Mouse (Mus musculus) gonadal fat pad, adult 2 months (tissue): ENCODE data around the gene Irf9. TPM values are rescaled to one million over a fixed set of nuclear protein-coding genes. Genes with fewer than 3 reads are reported as not detected.
A peak's percentile ranks its signal among the peaks of the same experiment; 100 is the strongest.

Experiments
- DNase-seq: peaks from one replicate; pipeline ENCODE4 v3.0.0-alpha.2; 2012; ENCODE audit warnings: low read depth
- polyA plus RNA-seq: library from polyadenylated mRNA; depleted of rRNA; stranded (reverse); fragments of >200 nt; gene quantifications from 2 replicates; pipeline ENCODE4 v1.2.3, GENCODE M21; 2012

Irf9 gene
- polyA plus RNA-seq, 1 experiment: 63.1 TPM

DNA sequence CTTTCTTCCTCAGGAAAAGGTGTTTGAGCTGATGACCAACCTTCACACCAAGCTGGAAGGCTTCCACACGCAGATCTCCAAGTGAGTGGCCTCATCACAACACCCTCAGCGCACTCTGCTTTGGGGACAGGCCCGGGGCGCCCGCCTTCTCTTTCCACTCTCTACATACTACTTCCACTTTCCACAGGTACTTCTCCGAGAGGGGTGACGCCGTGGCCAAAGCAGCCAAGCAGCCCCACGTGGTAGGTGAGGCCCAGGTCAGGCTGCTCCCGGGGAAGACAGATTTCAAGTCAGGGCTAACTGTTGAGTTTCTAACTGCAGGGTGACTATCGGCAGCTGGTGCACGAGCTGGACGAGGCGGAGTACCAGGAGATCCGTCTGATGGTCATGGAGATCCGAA, 22.6 kb upstream of the Irf9 start:
- DNase-seq: no peak

DNA sequence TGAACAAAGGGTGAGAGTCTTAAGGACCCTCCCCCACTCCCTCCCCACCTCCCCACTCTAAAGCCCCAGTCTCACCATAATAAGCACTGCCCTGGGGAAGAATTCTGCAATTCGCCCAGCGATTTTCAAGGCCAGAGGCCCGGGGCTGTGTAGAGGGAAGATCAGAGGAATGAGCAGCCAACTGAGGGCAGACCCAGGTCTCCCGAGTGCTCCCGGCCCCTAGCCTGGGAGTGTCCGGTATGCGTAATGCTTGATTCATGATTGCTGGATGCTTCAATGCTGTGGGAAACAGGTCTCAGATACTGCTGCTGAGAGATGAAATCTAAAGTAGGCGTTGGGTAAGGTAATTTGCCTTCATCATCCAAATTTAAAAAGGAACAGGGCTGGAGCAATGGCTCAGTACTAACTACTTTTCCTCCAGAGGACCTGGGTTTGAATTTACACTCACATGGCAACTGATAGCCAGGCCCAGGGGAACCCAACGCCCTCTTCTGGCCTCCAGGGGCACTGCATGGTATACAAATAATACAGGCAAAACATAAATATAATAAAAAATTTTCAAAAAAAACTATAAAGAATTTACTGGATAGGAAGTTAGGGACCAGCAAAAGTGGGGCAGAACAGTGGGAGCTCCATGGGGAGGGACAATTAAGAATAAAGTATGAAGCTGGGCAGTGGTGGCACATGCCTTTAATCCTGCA, 21.2 kb upstream of the Irf9 start:
- DNase-seq: no peak

DNA sequence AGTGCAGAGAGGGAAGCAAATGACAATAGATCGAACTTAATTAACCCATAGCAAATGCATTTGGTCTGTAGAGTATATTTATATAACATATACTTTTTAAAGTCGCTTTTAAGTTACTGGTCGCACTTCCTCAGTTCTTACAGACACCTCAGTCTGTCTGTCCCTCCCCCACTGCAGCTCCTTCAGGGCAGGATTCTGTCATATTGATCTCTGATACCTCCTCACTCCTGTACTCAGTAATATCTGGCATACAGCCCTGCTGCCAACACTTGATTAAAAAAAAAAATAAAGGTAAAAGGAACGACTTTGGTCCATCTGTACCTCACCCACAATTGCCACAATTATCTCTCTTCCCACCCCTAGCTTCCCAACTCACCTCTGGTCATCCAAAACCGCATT, 19.1 kb upstream of the Irf9 start:
- DNase-seq: no peak

DNA sequence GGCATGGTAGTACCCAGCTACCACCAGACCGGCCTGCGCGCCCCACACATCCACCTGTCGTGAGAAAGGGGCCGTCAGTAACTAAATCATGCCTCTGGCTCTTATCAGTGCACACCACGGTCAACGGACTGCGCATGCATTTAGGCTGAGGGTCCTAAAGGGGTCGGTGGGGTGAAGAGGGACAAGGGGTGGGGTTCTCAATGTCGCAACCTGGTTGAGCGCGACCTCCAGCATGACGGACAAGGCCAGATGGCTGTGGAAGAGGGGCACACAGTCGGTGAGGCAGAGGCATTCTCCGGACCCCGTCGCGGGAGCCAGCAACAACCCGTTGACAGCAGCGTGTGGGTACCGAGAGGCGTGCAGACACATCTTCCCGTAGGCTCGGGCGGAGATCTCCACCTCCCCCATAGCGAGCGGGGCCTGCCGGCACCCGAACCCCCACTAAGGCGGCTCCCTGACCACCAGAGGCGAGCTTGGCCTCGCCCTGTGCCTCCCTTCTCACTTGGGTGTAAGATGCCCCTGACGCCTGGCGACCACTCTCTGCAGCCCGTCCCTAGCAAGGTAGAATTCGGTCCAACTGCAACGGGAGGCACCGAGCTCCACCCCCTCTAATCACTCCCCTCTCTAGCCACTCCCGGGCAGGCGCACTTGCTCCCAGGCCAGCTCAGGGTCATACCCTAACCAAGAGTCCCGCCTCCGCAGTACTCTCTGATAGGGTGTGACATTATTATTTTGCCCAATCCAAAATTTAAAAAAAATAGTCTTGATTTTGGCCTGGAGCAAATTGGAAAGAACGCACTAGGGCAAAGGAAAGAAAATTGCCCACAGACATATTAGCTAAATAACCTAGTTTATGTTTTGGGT, 18.4 kb upstream of the Irf9 start, which contains the start of gene Emc9:
Gene Emc9 (minus strand): TSS at position 601 of the 864 bp plus-strand sequence.
- no peak for DNase-seq

DNA sequence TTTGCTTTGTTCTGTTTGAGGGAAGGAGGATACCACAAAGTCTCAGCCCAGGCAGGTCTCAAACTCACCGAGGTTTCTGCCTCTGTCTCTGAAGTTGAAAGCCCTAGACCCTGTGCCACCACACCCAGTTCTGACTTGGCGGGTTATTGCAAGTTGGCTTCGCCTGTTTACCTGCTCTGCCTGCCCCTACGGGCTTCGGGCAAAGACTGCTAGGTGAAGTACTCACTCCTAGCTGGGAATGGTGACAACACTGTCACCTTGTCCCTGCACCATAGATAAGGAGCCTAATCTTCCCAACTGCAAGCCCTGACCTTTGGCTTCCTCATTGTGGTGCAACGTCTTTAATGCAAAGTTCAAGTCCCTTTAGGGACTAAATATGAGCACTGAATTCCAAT, 17.8 kb upstream of the Irf9 start:
- no peak for DNase-seq

DNA sequence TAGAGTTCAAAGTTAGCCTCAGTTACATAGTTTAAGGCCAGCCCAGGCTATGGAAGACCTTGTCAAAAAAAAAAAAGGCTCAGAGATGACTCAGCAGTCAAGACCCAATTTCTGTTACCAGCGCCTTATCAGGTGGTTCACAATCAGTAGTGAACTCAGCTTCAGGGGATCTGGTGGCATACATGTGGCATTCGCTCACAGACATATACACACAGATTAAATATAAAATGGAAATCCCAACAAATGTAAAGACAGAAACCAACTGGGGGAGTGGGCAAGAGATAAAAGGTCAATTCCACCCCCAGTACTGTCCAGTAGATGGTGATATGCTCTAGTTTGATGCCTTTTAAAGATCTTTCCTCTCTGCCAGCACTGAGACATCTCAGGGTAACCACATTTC, 17.2 kb upstream of the Irf9 start:
- DNase-seq: no peak

DNA sequence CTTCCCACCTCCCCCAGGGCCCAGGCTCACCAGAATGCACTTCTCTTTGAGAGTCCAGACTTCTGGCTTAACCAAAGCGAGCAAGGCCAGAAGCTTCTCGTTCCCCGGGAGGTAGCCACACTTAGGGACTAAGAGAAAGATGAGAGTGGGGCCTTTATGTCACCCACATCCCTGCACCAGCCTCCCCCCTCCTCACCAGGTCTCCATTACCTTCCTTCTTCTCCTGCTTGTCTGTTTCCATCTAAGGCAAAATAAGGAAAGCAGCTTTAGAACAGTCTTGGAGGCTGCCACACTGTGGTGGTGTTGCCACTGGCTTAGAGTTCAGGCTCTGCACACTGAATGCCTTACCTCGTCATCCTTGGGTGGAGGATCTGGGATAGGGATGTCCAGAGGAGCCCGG, 14.1 kb upstream of the Irf9 start:
- no peak for DNase-seq

DNA sequence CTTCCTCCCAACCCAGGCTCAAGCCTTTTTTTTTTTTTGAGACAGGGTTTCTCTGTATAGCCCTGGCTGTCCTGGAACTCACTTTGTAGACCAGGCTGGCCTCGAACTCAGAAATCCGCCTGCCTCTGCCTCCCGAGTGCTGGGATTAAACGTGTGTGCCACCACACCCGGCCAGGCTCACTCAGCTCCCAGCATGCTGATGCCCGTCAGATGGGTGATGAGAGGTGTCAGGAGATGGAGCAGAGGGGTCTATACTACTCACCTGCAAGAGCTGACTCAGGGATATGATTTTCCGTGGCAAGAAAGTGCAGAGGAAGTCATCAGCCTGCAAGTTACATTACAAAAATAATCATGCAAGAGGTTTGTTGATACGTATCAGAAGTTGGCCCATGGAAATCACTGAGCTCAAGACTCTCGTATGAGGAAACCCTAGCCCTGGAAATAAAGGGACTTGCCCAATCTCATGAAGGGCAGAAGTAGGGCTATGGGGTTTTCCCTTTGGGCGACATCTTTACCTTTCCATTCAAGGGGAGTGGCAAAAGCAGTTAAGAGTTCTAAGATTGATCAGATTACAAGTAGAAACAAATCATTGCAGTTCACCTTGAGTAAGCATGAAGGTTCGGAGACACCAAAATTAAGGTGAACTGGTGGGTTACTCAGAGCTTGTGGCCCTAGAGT, 13.5 kb upstream of the Irf9 start:
- peak; percentile 56 for DNase-seq

DNA sequence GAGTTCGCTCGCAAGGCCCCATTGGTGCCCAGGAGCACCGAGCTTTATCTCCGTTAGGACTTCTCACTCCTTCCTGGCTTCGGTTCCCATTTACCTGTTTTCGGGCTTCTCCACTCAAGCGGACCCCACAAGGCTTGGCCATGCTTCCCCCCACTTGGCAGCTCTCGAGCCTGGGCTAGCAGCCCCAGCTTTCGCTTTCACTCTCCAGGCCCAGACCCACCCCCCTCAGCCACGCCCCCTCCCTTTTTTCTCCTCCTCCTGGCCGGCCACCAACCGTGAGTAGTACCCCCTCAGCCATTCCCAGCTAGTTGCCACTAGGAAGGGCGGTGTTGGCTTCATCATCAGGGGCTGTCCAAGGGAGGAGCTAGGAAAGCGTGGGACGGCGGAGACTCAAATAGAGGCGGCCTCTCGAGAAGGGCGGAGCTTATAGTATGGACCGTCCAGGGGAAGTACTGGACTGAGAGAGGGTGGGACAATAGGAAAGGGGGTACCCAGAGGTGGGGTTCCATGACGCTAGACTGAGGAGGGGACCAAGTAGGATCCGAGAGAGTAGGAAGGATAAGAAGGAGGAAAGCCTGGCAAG, 12.5 kb upstream of the Irf9 start, which contains the start of gene Psme2:
Gene Psme2 (minus strand): TSS at position 366 of the 583 bp plus-strand sequence.
- DNase-seq: peak; percentile 87

DNA sequence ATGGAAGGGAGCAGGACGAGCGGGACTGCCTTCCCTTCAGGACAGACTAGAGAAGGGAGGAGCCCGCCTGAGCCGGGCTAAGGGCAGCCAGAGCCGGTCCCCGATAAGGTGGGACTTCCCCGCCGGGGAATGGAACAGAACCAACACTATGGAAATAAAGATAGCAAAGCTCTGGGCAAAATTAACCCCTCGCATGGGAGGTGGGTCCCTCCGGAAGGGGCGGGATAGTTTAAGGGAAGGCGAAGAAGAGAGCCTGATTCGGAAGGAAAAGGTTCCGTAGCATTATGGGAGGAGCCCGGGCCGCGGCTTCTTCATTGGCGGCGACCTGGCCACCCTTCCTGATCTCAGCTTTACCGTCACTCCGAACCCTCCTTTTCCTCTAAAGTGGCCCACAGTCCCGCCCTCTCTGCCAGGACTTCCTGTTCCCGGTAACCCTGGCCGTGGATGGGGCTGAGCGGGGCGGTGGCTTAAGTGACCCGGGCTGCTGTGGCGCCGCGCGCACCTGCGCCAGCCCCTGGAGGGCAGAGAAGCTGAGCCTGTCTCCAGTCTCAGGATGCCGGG, 12.0 kb upstream of the Irf9 start, which contains the start of gene Rnf31:
Gene Rnf31 (plus strand): TSS at position 378 of the 561 bp plus-strand sequence.
- DNase-seq: peak; percentile 57

DNA sequence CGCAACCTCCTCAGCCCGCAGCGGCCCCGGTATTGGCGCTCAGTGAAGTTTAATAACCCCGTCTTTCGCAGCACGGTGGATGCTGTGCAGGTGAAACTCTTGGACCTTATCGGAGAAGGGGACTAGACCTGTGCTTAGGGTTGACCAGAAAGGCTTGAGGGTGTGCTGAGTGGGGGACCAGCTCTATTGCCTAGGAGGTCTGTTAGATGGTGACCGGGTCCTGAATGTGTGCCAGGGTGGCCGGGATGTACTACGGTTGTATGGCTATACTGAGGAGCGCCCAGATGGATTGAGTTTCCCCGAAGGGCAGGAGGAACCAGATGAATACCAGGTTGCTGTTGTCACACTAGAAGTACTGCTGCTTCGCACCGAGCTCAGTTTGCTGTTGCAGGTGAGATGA, 11.1 kb upstream of the Irf9 start:
- DNase-seq: no peak

DNA sequence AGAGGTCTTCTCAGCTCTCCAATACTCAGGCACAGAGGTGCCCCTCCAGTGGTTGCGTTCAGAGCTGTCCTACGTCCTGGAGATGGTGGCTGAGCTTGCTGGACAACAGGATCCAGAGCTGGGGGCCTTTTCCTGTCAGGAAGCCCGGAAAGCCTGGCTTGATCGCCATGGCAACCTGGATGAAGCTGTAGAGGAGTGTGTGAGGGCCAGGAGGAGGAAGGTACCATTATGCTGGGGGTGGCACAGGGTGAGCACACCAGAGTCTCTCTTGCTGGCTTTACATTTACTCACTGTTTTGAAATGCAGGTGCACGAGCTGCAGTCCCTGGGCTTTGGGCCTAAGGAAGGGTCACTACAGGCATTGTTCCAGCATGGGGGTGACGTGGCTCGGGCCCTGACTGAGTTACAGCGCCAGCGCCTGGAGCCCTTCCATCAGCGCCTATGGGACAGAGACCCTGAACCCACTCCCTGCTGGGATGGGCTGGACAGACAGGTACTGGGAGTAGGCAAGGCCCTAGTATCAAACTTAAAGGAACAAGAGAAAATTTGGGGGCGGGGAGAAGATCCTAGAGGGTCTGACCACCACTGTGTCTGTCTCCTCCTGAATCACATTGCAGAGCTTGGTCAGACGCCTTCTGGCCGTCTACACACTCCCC, 7.2 kb upstream of the Irf9 start:
- no peak for DNase-seq

DNA sequence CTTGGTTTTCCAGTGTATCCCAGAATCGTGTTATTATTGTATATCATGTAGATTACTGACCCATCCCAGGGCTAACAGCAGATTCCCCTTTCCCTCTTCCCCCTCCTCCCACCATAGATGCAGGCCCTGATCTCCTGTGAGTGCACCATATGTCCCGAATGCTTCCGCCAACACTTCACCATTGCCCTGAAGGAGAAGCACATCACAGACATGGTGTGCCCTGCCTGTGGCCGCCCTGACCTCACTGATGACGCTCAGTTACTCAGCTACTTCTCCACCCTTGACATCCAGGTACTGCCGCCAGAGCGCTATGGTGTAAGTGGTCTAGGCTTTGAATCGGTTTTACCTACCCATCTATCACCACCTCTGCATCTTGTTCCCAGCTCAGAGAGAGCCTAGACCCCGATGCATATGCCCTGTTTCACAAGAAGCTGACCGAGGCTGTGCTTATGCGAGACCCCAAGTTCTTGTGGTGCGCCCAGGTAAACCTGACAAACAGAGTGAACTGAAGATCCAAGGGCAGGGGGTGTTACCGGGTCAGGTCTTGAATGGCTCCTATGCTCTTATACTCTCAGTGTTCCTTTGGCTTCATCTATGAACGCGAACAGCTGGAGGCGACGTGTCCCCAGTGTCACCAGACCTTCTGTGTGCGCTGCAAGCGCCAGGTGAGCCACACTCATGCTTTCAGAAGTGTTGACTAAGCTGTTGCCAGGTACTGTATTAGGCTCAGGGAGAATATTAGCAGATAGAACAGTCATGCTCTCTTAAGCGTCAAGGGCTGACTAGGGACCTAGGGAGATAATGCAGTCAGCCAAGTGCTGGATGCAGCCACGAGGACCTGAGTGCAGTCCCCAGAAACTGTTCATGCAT, 4.6 kb upstream of the Irf9 start:
- no peak for DNase-seq

DNA sequence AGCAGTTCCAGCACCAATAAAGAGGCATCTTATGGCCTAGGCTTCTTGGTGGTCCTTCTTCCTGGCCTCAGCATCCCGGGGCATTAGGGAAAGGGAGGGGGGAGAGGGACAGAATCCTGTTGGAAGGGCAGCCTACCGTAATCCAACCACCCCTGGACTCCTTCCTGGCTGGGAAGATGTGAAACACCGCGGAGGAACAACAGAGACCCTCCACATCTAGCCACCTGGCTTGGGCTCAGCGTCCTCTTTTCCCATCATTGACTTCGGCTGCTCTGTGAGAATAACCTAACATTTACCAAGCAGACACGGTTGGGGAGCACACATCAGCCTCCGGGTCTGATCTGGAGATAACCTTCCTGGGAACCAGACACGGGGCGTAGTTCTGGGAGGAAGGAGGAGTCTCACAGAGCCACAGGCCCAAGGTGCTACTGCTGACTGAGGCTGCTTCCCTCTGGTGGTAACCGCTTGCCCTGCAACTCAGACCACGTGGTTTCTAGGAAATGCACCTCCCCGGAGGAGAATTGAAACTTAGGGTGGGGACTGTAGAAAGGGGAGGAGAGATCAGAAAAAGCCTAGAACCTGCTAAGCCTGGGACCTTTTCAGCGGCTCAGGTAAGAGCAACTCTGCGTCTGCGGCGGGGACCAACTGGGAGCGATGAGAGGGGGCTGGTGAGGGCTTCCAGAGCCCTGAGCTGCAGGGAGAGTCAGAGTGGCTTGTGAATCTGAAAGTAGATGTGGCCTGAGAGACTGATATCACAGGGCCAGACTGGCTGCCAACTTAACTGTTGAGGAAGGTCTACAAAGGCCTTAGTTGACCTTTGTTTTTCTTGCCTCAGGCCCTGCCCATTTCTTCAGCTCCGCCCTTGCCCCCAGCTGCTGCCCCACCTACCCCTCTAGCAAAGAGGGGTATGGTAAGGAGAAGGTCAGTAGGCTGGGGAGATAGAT, 534 bp downstream of the Irf9 start:
- DNase-seq: peak; percentile 65

DNA sequence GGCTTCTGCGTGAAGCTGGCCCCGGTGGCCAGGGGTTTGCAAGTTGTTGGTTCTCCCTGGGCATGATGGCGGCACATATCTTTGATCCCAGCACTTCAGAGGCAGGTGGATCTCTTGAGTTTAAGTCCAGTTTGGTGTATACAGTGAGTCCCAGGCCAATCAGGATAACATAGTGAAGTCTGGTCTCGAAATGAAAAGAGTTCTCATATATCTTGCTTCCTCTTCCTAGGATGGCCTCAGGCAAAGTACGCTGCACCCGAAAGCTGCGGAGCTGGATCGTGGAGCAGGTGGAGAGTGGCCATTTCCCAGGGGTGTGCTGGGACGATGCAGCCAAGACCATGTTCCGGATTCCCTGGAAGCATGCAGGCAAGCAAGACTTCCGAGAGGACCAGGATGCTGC, 1.5 kb downstream of the Irf9 start:
- DNase-seq: no peak

DNA sequence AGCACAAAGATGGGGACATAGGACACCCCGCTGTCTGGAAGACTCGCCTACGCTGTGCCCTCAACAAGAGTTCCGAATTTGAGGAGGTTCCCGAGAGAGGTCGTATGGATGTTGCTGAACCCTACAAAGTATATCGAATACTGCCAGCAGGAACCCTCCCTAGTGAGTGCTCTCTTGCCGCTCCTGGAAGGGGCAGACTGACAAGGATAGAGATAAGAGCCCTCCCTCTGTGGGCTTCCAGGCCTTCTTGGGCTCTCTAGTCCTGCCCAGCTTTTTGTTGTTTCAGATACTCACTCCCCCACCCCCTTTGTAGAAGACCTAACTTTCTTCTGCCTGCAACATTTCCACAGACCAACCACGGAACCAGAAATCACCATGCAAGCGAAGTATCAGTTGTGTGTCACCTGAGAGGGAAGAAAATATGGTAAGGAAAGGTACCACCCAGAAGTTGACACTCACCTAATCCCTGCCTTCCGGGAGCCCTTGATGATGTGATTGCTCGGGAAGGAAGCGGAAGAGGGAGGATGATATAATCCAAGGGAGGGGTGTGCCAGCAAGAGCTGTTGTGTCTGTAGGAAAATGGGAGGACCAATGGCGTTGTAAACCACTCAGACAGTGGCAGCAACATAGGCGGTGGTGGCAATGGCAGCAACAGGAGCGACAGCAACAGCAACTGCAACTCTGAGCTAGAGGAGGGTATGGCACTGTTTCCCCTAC, 2.5 kb downstream of the Irf9 start:
- no peak for DNase-seq

DNA sequence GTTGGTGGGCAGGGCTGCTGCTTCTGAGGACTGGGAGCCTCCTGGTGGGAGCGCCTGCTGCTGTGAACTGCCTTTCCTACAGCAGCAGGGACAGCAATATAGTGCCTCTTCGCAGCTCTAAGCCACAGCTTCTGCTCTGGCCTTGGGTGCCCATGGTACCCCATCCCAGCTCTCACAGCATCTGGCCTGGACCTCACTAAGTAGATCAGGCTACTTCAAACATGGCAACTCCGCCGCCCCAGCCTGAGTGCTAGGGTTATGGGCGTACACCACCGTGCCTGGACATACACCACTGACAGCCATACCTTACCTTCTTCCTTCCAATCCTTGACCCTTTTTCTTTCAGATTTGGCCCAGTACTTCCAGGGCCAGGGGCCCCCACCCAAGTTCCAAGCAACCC, 5.0 kb downstream of the Irf9 start:
- no peak for DNase-seq

DNA sequence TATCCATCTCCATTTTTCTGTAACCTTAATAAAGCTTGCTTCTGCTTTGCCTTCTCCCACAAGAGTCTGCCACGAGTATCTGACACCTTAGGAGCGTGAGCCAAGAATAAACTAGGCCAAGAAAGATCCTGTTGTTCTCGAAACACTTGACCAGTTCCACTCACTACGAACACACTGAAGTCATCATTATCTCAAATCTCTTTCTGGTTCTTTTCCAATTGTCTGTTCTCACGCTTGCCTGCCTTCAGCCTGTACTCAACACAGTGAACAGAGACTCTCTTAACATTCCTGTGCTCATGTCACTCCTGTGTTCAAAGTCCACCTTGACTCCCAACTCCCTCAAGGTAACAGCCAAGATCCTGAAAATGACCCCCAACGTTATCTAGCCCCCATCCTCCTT, 10.0 kb downstream of the Irf9 start:
- no peak for DNase-seq
